Mouse (Mus musculus) mature B cell (primary cell): ENCODE results near the gene Sorcs3.

Experiments
- in situ Hi-C: fragments of 300-500 bp; cut with MboI; formaldehyde crosslinking; loops from 2 replicates; pipeline ENCODE4 v1.14.3; 2019

The Sorcs3 gene

GRCm38 (mm10) chr19:48378006-48378540, 172.2 kb downstream of the Sorcs3 start:
- in situ Hi-C loops, result no loop called here

DNA sequence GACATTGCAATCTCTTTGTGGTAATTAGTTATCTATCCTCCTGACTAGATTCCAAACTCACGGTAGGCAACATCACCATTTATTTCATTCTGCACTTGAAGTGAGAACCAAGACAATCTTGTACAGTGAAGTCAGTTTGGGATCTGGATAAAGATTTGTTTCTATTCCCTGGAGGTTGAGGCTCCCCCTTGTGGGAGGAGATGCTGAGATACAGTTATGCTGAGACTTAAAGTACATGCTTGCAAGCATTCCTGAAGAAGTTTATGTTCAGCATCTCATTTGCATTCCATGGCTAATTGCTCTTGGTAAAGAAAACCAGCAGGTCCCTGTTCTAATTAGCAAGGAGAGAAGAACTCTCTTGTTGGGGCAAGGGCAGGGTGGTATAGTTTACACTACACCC, 185.7 kb downstream of the Sorcs3 start:
- in situ Hi-C loops, result no loop called here

DNA sequence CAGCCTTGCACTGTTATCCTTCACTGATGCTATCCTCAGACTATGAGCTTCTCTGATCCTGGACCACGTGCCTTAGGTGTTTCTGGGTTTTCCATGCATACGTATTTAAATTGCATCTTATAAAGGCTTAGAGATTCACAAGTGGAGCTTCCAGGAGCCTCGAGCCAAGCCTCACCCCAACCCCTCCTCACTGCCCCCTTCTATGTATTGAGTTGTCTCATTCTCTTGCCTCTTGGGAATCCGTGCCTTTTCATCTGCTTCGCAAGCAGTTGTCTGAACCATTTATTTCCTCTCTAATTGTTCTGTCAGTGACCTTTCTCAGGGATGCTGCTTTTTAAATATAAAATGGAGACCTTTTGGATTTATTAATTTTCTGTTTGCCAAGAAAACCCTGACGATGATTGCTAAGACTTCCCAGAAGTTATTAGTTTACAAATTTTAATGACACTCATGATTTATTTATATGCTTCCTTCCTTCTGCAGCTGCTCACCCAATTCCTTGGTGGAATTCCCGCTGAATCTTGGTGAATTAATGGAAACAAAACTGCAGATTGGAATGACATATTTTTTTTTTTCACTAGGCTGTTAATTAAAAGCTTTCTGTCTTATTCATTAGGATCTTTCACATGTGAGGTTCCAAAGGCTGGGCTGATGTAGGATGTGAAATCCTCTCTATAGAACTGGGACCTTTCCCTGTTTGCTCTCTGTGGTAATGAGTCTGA, 199.1 kb downstream of the Sorcs3 start:
- in situ Hi-C loops, result no loop called here

DNA sequence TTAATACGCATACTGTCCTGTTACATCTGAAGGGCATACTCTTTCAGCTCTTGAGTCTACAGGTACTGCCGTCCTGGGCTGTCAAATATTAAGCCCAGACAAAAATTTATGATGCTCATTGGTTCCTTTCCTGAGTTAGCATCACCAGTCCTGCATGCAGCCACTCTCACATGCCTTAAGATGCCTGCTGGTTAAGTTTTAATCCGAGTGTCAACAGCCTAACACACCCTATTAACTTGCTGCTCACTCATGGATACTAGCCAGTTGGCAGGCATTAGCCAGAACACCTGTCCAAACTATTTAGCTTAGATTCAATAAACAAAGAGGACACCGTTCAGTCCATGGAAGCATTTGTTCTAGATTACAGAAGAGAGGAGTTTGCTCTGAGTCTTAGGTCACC, 202.4 kb downstream of the Sorcs3 start:
- in situ Hi-C loops, result no loop called here

- in situ Hi-C loops, result no loop called here
Measured at GRCm38 (mm10) chr19:48411332-48411731, 205.5 kb downstream of the Sorcs3 start.

DNA sequence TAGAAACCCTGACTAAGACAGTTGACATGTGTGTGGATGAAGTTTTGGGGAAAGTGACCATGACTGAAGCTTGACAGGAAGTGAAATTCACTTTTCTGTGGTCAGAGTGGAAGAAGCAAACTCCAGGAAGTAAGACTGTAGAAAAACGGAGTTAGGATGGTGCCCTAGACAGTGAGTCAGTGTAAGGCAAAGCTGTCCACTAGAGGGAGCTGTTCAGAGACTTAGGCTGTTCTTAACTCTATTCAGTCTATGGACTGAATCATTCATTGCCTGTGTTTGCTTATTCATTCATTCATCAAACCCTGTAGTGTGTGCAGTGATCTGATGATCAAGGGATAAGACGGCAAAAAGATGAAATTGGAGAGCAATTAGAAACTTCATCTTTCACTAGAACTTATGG, 208.0 kb downstream of the Sorcs3 start:
- in situ Hi-C loops, result no loop called here

DNA sequence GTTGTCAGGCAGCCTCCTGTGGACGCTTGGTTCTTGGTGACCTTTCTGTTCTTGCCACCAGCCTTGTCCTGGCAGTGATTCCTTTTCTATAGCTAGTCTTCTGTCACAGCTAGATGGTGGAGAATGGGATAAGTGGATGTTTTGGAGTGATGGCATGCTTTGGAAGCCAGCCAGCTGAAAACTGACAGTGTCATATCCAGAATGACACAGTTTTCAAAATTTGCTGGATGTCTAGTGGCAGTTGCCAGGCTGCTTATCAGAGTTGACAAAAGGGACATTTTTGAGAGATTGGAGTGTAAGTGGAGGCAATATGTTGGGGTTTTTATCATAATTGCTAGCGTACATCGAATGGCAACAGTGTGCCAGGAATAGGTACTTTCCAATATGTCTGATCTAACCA, 212.5 kb downstream of the Sorcs3 start:
- in situ Hi-C loops, result no loop called here

DNA sequence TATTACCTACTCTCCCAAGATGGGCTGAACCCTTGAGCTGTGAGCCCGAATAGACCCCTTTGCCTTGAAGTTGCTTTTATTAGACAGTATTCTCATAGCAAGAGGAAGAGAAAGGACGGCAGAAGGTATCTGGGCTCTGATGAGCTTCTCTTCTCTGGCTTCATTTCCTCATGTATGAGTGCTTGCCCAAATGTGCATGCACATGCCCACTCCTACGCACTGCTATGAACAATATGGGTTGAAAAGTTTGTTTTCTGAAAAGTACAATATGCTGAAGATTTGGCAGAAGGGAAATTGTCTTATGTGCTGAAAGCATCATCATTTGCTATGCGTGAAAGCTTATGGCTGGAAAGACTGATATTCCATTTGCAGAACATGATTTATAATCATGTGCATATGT, 223.4 kb downstream of the Sorcs3 start:
- in situ Hi-C loops, result no loop called here

- in situ Hi-C loops, result no loop called here
Measured at GRCm38 (mm10) chr19:48429755-48430154, 223.9 kb downstream of the Sorcs3 start.

- in situ Hi-C loops, result no loop called here
Measured at GRCm38 (mm10) chr19:48430328-48430727, 224.5 kb downstream of the Sorcs3 start.

DNA sequence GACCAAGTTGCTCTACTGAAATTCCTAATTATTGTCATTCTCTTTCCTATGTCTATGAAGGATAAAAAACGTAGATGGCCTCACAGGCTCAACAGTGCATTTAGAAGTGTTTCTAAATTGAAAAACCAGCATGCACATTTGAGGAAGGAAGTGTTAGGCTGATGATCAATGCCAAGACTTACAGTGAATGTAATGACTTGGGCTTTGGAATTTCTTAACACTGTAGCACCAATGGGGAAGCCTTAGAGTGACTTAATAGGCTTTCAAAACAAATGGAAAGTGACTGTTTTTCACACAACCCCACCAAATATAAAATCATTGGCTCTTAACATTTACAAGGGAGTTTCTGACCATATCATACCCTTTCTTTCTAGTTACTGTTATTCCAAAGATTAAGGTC, 232.6 kb downstream of the Sorcs3 start:
- in situ Hi-C loops, result no loop called here

GRCm38 (mm10) chr19:48461141-48461540, 255.3 kb downstream of the Sorcs3 start:
- in situ Hi-C loops, result no loop called here

DNA sequence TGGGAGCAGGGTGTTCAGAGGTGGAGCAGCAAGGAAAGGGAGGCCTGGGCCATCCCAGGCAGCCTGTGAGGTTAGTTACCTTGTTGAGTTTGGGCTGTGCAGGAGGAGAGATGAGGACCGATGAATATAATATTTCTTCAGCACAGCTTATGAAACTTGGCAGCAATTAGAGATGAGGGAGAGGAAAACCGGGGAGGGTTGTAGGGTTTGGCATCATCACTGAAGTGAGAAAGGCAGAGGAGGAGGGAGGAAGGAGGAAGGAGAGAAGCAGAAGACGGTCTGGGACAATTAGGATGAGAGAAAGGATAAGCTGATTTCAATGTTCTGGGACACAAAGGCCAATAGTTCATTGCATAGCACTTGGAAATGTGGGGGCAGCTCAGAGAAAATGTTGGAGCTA, 256.6 kb downstream of the Sorcs3 start:
- in situ Hi-C loops, result no loop called here

GRCm38 (mm10) chr19:48463494-48463893, 257.7 kb downstream of the Sorcs3 start:
- in situ Hi-C loops, result no loop called here

DNA sequence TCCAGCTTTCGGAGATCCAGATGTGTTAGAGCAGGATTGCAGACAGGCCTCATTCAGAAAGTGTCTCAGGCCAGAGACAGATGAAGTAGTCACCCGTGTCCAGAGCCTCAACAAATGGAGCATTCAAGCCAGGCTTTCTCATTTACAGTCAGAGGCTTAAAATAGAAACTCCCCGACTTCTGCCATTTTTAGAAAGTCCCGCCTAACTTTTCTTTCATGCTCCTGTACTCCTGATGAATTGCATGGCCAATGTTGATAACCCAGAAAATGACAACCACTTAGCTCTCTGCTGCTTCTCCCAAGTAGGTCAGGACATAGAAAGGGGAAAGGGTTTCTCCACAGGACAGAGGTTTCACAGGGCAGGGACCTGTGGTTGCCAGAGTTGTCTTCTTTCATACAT, 261.6 kb downstream of the Sorcs3 start:
- in situ Hi-C loops, result no loop called here

GRCm38 (mm10) chr19:48469791-48470410, 264.1 kb downstream of the Sorcs3 start:
- in situ Hi-C loops, result no loop called here

GRCm38 (mm10) chr19:48471927-48472326, 266.1 kb downstream of the Sorcs3 start:
- in situ Hi-C loops, result no loop called here

- in situ Hi-C loops, result no loop called here
Measured at GRCm38 (mm10) chr19:48475784-48476410, 270.1 kb downstream of the Sorcs3 start.

DNA sequence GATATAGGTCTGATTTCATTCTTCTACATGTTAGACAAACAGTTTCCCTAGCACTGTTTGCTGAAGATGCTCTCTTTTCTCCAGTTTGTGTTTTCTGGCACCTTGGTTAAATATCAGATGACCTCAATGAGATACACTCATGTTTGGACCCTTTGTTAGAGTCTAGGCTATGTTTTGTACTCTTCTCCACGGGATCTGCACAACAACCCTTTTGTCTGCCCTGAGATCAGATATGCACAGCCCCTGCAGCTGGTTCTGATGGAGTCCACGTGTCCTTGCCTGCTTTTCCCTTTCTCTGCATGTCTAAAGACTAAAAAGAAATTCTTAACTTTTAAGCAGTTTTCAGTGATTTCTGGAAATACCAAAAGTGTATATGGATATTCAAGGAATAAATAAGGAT, 273.0 kb downstream of the Sorcs3 start:
- in situ Hi-C loops, result no loop called here

DNA sequence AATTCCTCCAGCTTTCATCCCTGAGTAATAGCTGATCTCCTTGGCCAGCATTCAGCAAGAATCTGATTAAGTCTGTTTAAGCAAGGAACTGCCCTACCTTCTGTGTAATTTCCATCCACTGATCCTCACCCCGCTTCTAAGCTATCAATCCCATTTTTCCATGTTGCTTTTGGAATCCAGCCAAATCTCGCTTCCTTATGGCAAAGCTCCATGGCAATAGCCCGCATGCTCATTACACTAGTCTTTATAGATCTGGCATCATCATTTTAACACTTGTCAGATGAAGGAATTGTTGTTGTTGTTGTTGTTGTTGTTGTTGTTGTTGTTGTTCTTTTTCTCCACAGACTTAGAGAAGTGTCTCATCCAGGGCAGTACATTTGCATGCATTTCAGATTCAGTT, 277.1 kb downstream of the Sorcs3 start:
- in situ Hi-C loops, result no loop called here

DNA sequence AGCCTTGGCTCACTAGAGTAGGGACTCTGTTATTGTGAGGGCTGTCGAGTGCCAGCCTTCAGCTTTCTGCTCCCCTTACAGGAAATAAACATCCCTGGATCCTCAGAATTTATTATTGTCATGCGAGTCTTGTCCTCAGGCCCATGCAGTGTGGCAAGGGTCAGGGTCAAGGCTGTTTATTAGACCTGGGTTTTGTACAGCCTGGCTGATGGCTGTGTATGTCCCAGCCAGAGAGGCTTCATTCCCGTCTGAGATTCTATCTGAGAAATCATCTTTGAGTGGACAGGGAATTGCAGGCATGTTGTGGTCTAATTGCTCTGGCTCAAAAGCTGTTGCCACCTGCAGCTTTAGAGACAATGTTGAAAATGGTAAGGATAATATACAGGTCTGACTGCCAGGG, 285.3 kb downstream of the Sorcs3 start:
- in situ Hi-C loops, result no loop called here

DNA sequence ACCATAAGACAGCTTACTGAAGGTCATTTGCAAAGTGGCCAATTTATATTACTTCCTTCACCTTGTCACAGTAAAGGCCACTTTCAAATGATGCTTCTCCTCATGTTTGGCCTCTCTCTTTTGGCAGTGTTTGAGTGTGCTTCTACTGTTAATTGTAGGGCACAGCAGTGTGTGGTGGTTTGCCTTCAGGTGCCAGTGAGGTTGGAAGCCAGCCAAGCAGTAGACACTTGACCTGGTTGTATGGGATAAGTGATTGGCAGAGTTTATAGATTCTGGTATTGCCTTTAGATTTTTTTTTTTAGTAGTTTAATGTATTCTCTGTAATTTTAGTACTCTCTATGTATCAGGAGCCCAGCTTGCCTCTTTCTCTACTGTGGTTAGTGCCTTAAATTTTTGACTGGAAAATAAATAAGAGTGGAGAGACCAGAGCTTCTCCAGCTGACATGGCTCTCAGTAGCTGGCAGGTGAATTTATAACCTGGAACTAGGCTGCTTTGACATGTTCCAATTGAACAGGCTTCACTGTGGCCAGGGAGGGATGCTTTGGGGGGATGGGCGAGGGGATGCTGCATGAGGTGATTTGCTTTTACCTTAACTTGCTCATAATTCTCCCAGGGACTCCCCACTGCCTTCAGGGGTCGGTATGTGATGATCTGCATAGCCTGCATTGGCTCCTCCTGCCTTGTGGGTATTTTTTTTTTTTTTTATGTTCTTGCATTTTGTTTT, 298.2 kb downstream of the Sorcs3 start:
- in situ Hi-C loops, result no loop called here
